Mouse (Mus musculus): ENCODE results near the gene Sept10. TPM values are rescaled to one million over a fixed set of nuclear protein-coding genes. Genes with fewer than 3 reads are reported as not detected.

The Sept10 gene
- polyA plus RNA-seq, 1 experiment from 2014 or later = 74.6 TPM

GRCm38 (mm10) chr10:59119811-59120210 is 101.8 kb downstream of the Sept10 start:
- WGBS = 94% methylated on average over 2 of the region's 2 CpGs
- no peak overlapping the region for H3K4me3 ChIP-seq (ENCODE audit: low read length)
- H3K9me3 ChIP-seq (ENCODE audit: control insufficient read depth, low read length) = no peaks in the 10 kb centered on the region
- no peaks in the 10 kb centered on the region for H3K36me3 ChIP-seq (ENCODE audit: control insufficient read depth, insufficient read depth, low read length)
- H3K9ac ChIP-seq (ENCODE audit: low read length) = no peak overlapping the region
- no peaks in the 10 kb centered on the region for H3K27me3 ChIP-seq (ENCODE audit: control insufficient read depth, insufficient read depth, low read depth, low read length)
- H3K4me2 ChIP-seq (ENCODE audit: low read depth, low read length) = no peak overlapping the region
- ATAC-seq (ENCODE audit: low read depth) = no peak
- H3K4me1 ChIP-seq (replicated peaks; ENCODE audit: control insufficient read depth, insufficient read depth, low read length) = peaks cover 12% of the 10 kb centered on the region
- no peak overlapping the region for H3K27ac ChIP-seq (ENCODE audit: low read length)

DNA sequence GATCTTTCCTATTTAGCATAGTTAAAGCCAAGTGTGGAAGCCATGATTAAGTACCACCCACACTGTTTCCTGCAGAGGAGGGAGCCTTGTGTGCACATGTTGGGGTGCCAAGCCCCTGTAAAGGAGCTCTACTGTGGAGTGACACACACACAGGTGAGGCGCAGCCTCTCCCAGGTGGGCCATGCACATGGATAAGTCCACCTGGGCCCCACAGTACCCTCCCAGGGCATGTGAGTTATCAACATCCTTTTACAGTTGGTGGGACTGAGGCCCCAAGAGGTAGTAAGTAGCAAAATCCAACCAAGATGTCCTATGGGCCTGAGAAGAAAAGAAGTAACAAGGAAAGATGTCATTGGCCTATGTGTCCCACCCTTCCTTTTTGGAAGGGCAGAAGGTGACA is 102.6 kb downstream of the Sept10 start:
- H3K4me1 ChIP-seq (replicated peaks; ENCODE audit: control insufficient read depth, insufficient read depth, low read length) = peaks cover 15% of the 10 kb centered on the region
- H3K9ac ChIP-seq (ENCODE audit: low read length) = no peak overlapping the region
- H3K27me3 ChIP-seq (ENCODE audit: control insufficient read depth, insufficient read depth, low read depth, low read length) = no peaks in the 10 kb centered on the region
- no peaks in the 10 kb centered on the region for H3K36me3 ChIP-seq (ENCODE audit: control insufficient read depth, insufficient read depth, low read length)
- ATAC-seq (ENCODE audit: low read depth) = no peak
- H3K27ac ChIP-seq (ENCODE audit: low read length) = no peak overlapping the region
- no peak overlapping the region for H3K4me2 ChIP-seq (ENCODE audit: low read depth, low read length)
- no peak overlapping the region for H3K4me3 ChIP-seq (ENCODE audit: low read length)
- no peaks in the 10 kb centered on the region for H3K9me3 ChIP-seq (ENCODE audit: control insufficient read depth, low read length)
- WGBS = 97% methylated on average over 1 of the region's 1 CpGs

- Histone ChIP-seq H3K27me3 (ENCODE audit: control insufficient read depth, insufficient read depth, low read depth, low read length) (no peaks in the 10 kb centered on the region), H3K36me3 (ENCODE audit: control insufficient read depth, insufficient read depth, low read length) (no peaks in the 10 kb centered on the region), H3K4me3 (ENCODE audit: low read length) (no peak overlapping the region), H3K4me1 (replicated peaks; ENCODE audit: control insufficient read depth, insufficient read depth, low read length) (peaks cover 19% of the 10 kb centered on the region), H3K9ac (ENCODE audit: low read length) (no peak overlapping the region), H3K9me3 (ENCODE audit: control insufficient read depth, low read length) (no peaks in the 10 kb centered on the region), H3K4me2 (ENCODE audit: low read depth, low read length) (no peak overlapping the region), H3K27ac (ENCODE audit: low read length) (no peak overlapping the region)
- ATAC-seq (ENCODE audit: low read depth) = peak; percentile 53
- WGBS = 55% methylated on average over 5 of the region's 5 CpGs
Observed at GRCm38 (mm10) chr10:59117555-59117954, 104.1 kb downstream of the Sept10 start.

DNA sequence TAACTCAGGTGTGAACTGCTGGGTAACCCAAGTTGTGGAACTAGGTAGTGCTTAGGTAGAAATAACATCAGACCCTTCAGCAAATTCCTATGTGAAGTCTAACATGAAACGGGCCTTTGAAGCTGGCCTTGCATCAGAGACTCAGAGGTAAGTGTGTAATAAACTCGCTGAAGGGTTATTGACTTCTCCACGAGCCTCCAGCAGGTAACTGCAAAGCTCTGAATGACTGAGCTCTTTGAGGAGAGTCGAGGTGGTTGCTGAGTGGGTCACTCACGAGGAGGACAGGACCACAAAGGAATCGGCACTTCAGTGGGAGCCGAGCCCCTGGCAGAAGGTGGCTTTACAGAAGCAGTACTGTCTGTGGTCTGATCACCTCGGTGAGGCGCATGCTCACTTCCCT is 105.3 kb downstream of the Sept10 start:
- Histone ChIP-seq H3K4me1 (replicated peaks; ENCODE audit: control insufficient read depth, insufficient read depth, low read length) (peaks cover 19% of the 10 kb centered on the region), H3K27me3 (ENCODE audit: control insufficient read depth, insufficient read depth, low read depth, low read length) (no peaks in the 10 kb centered on the region), H3K9me3 (ENCODE audit: control insufficient read depth, low read length) (no peaks in the 10 kb centered on the region), H3K4me3 (ENCODE audit: low read length) (no peak overlapping the region), H3K4me2 (ENCODE audit: low read depth, low read length) (no peak overlapping the region), H3K27ac (ENCODE audit: low read length) (peak overlapping the region; percentile 86), H3K9ac (ENCODE audit: low read length) (no peak overlapping the region), H3K36me3 (ENCODE audit: control insufficient read depth, insufficient read depth, low read length) (no peaks in the 10 kb centered on the region)
- peak; percentile 63 for ATAC-seq (ENCODE audit: low read depth)
- 53% methylated on average over 9 of the region's 9 CpGs for WGBS

DNA sequence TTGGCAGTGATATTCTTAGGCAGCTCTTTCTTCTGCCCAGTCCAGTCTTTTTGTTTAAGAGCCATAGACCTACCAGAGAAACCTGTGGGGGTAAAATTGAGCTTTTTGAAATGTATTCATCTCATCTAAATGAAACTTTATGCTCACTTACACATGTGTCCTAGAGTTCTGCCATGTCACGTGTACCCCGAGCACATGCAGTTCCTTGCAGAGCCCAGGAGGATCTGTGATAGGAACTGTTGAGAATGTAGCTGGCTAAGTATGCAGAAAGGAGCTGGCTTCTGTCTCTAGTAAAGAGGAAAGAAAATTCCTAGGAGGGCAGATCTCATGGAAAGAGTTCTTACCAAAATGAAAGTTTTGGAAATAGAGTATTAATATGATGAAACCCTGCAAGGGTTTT is 106.0 kb downstream of the Sept10 start:
- Histone ChIP-seq H3K4me2 (ENCODE audit: low read depth, low read length) (no peak overlapping the region), H3K27ac (ENCODE audit: low read length) (peak overlapping the region; percentile 86; the same call in 1 of the 2 replicates), H3K9ac (ENCODE audit: low read length) (no peak overlapping the region), H3K9me3 (ENCODE audit: control insufficient read depth, low read length) (0 out of 2 replicates have a peak, but pooled peaks cover 2% of the 10 kb centered on the region), H3K4me3 (ENCODE audit: low read length) (no peak overlapping the region), H3K4me1 (replicated peaks; ENCODE audit: control insufficient read depth, insufficient read depth, low read length) (peaks cover 19% of the 10 kb centered on the region), H3K36me3 (ENCODE audit: control insufficient read depth, insufficient read depth, low read length) (peaks cover 2% of the 10 kb centered on the region; the same call in 1 of the 2 replicates), H3K27me3 (ENCODE audit: control insufficient read depth, insufficient read depth, low read depth, low read length) (no peaks in the 10 kb centered on the region)
- ATAC-seq (ENCODE audit: low read depth) = no peak
- 86% methylated on average over 2 of the region's 2 CpGs for WGBS

DNA sequence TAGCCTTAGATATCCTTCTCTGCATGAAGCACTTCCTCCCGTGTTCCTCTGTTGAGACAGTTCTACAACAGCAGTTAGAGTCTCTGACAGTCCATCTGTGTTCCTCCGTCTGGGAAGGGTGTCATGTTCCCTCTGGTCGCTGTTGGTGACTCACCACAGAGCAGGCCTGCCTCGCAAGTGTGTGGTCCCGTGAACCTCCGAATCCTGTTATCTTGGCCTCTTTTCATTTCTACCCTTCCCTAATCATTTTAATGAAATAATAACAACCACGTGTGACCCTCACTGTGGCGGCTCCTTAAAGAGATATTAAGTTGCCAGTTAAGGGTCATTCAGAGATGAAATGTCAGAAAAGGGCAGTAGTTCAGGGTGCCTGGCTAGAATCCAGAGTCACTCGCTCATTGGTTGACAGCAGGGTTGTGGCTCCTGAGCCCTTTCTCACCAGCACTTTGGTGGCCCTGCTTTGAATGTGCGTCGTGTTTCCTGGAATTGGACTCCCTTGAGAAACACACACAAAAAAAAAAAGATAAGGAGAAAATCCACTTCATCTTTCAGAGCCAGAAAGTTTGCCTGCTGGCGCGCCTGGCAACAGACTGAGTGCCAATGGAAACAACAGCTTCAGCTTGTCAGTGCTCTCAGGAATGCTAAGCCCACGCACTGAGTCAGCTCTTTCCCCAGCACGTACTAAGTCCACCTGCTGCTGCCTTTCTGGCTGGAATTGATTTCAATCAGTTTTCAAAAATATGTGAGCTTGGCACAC is 106.9 kb downstream of the Sept10 start:
- Histone ChIP-seq H3K9ac (ENCODE audit: low read length) (no peak overlapping the region), H3K9me3 (ENCODE audit: control insufficient read depth, low read length) (0 out of 2 replicates have a peak, but pooled peaks cover 2% of the 10 kb centered on the region), H3K27ac (ENCODE audit: low read length) (peak overlapping the region; percentile 62), H3K4me3 (ENCODE audit: low read length) (no peak overlapping the region), H3K4me2 (ENCODE audit: low read depth, low read length) (no peak overlapping the region), H3K36me3 (ENCODE audit: control insufficient read depth, insufficient read depth, low read length) (peaks cover 7% of the 10 kb centered on the region; the same call in 1 of the 2 replicates), H3K4me1 (replicated peaks; ENCODE audit: control insufficient read depth, insufficient read depth, low read length) (peaks cover 19% of the 10 kb centered on the region), H3K27me3 (ENCODE audit: control insufficient read depth, insufficient read depth, low read depth, low read length) (no peaks in the 10 kb centered on the region)
- peak; percentile 42; the same call in 1 of the 2 replicates for ATAC-seq (ENCODE audit: low read depth)
- WGBS = 10% methylated on average over 15 of the region's 15 CpGs

- no peak overlapping the region for H3K4me2 ChIP-seq (ENCODE audit: low read depth, low read length)
- H3K27ac ChIP-seq (ENCODE audit: low read length) = peak overlapping the region; percentile 40; the same call in 1 of the 2 replicates
Observed at GRCm38 (mm10) chr10:59113386-59113785, 108.3 kb downstream of the Sept10 start.

DNA sequence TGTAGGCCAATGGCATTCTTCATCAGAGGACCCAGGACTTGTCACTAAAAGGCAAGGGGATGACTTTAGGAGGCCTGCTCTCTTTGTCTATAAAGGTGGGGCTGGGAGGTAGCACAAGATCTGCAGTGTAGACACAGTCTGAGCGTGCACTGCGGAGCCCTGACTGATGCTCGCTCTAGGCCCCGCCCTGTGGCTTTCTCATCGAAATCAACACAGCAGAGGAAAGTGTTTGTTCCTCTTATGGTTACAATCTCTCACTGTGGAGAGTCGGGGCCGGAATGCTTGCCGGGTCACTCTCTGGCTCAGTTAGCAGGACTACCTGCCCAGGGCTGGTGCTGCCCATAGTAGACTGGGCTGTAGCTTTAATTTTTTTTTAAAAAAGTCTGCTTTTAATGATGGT is 108.9 kb downstream of the Sept10 start:
- no peaks in the 10 kb centered on the region for H3K27me3 ChIP-seq (ENCODE audit: control insufficient read depth, insufficient read depth, low read depth, low read length)
- WGBS = 73% methylated on average over 8 of the region's 8 CpGs
- H3K27ac ChIP-seq (ENCODE audit: low read length) = no peak overlapping the region
- H3K36me3 ChIP-seq (ENCODE audit: control insufficient read depth, insufficient read depth, low read length) = peaks cover 7% of the 10 kb centered on the region; the same call in 1 of the 2 replicates
- H3K4me1 ChIP-seq (replicated peaks; ENCODE audit: control insufficient read depth, insufficient read depth, low read length) = peaks cover 14% of the 10 kb centered on the region
- no peak overlapping the region for H3K9ac ChIP-seq (ENCODE audit: low read length)
- 0 out of 2 replicates have a peak, but pooled peaks cover 2% of the 10 kb centered on the region for H3K9me3 ChIP-seq (ENCODE audit: control insufficient read depth, low read length)
- no peak overlapping the region for H3K4me3 ChIP-seq (ENCODE audit: low read length)
- ATAC-seq (ENCODE audit: low read depth) = no peak
- no peak overlapping the region for H3K4me2 ChIP-seq (ENCODE audit: low read depth, low read length)

More at GRCm38 (mm10) chr10:59113386-59113785, 108.3 kb downstream of the Sept10 start:
- no peak for ATAC-seq (ENCODE audit: low read depth)
- H3K4me1 ChIP-seq (replicated peaks; ENCODE audit: control insufficient read depth, insufficient read depth, low read length) = peaks cover 19% of the 10 kb centered on the region
- H3K36me3 ChIP-seq (ENCODE audit: control insufficient read depth, insufficient read depth, low read length) = peaks cover 7% of the 10 kb centered on the region; the same call in 1 of the 2 replicates
- WGBS = 61% methylated on average over 9 of the region's 9 CpGs
- no peak overlapping the region for H3K9ac ChIP-seq (ENCODE audit: low read length)
- H3K27me3 ChIP-seq (ENCODE audit: control insufficient read depth, insufficient read depth, low read depth, low read length) = no peaks in the 10 kb centered on the region
- H3K9me3 ChIP-seq (ENCODE audit: control insufficient read depth, low read length) = 0 out of 2 replicates have a peak, but pooled peaks cover 2% of the 10 kb centered on the region
- no peak overlapping the region for H3K4me3 ChIP-seq (ENCODE audit: low read length)

- H3K4me1 ChIP-seq (replicated peaks; ENCODE audit: control insufficient read depth, insufficient read depth, low read length) = peaks cover 6% of the 10 kb centered on the region
- H3K4me2 ChIP-seq (ENCODE audit: low read depth, low read length) = no peak overlapping the region
- H3K4me3 ChIP-seq (ENCODE audit: low read length) = no peak overlapping the region
- 82% methylated on average over 7 of the region's 7 CpGs for WGBS
- H3K9ac ChIP-seq (ENCODE audit: low read length) = no peak overlapping the region
- ATAC-seq (ENCODE audit: low read depth) = no peak
- 0 out of 2 replicates have a peak, but pooled peaks cover 2% of the 10 kb centered on the region for H3K9me3 ChIP-seq (ENCODE audit: control insufficient read depth, low read length)
- H3K27ac ChIP-seq (ENCODE audit: low read length) = no peak overlapping the region
- H3K36me3 ChIP-seq (ENCODE audit: control insufficient read depth, insufficient read depth, low read length) = peaks cover 7% of the 10 kb centered on the region; the same call in 1 of the 2 replicates
- H3K27me3 ChIP-seq (ENCODE audit: control insufficient read depth, insufficient read depth, low read depth, low read length) = no peaks in the 10 kb centered on the region
Observed at GRCm38 (mm10) chr10:59110386-59110785, 111.3 kb downstream of the Sept10 start.
